Mouse (Mus musculus) lung, adult 2 months (tissue): Measurements from ENCODE around the gene Cpsf4.

Source experiments
- CTCF ChIP-seq: fragments of 200-500 bp; IDR thresholded peaks from 2 replicates; pipeline ENCODE4 v1.5.1; 2011; ENCODE audit warnings: mild to moderate bottlenecking, low read length, control low read depth; ENCODE audit not compliant: insufficient read depth
- POLR2A ChIP-seq: fragments of 200-500 bp; IDR thresholded peaks from 2 replicates; pipeline ENCODE4 v1.6.1; 2011; ENCODE audit warnings: low read depth, mild to moderate bottlenecking, control low read depth, low read length, borderline replicate concordance; ENCODE audit errors: extremely low read depth

DNA sequence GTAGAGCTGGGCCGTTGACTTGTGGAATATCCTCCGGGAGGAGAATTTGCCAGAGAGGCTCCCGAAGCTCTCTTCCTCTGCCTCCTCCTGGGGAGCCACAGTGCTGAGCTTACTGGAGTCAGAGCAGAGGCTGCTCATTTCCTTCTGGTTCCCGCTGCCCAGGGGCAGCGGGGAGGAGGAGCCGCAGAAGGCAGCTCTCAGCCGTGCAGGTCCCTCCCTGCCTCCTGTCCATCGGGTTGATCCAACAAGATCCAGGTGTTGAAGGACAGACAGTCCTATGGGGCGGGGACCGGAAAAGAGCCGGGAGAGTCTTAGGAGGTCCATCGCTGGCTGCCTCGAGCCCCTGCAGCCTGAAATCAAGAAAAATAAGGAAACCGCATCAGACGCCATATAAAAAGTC lies 1.8 kb upstream of the Cpsf4 start:
- no peak for TF ChIP-seq CTCF
- TF ChIP-seq POLR2A, result no peak
